Mouse (Mus musculus) hindbrain, embryonic 15.5 days (tissue): Measurements from ENCODE around the gene Rnf181. TPM values are rescaled to one million over a fixed set of nuclear protein-coding genes. Genes with fewer than 3 reads are reported as not detected.

ENCODE experiments used
- ATAC-seq: fragments of 200-750 bp; cut with Nextera tagmentation; 2 replicates; pipeline ENCODE4 v1.8.0; 2017; ENCODE audit warnings: low read depth, moderate number of reproducible peaks, moderate TSS enrichment; ENCODE audit not compliant: low FRiP score
- H3K27ac ChIP-seq: fragments of 300-500 bp; sonication (generic); replicated peaks from 2 replicates; pipeline ENCODE4 v1.5.1; 2015; ENCODE audit warnings: mild to moderate bottlenecking, inconsistent platforms
- H3K27me3 ChIP-seq: fragments of 300-500 bp; sonication (generic); 2 replicates; pipeline ENCODE4 v1.6.1; 2015; ENCODE audit warnings: control low read depth, inconsistent platforms
- H3K36me3 ChIP-seq: fragments of 300-500 bp; sonication (generic); 2 replicates; pipeline ENCODE4 v1.6.1; 2015; ENCODE audit warnings: control low read depth, inconsistent platforms
- H3K4me1 ChIP-seq: fragments of 300-500 bp; sonication (generic); replicated peaks from 2 replicates; pipeline ENCODE4 v1.6.1; 2015; ENCODE audit warnings: control low read depth, inconsistent platforms
- H3K4me2 ChIP-seq: fragments of 300-500 bp; sonication (generic); 2 replicates; pipeline ENCODE4 v1.6.1; 2015; ENCODE audit warnings: moderate library complexity, mild to moderate bottlenecking, inconsistent platforms
- H3K4me3 ChIP-seq: fragments of 300-500 bp; sonication (generic); 2 replicates; pipeline ENCODE4 v1.5.1; 2015; ENCODE audit warnings: mild to moderate bottlenecking, inconsistent platforms
- H3K9ac ChIP-seq: fragments of 300-500 bp; sonication (generic); 2 replicates; pipeline ENCODE4 v1.6.1; 2015; ENCODE audit warnings: inconsistent platforms
- H3K9me3 ChIP-seq: fragments of 300-500 bp; sonication (generic); 2 replicates; pipeline ENCODE4 v1.6.1; 2016; ENCODE audit warnings: control low read depth, inconsistent platforms
- whole genome bisulfite sequencing: fragments of 180-500 bp; shearing (Covaris S2); methylation state at CpG from one replicate; pipeline ENCODE4 v1.1.7; 2015; 5-methylcytosine and 5-hydroxymethylcytosine counted together
- polyA plus RNA-seq: library from polyadenylated mRNA; unstranded; fragments of >200 nt; fragmentation: Nextera tagmentation; extraction: Ambion mirVana; gene quantifications from 2 replicates; pipeline ENCODE4 v1.2.1, GENCODE M21; 2015

The Rnf181 gene
- polyA plus RNA-seq, 1 experiment from 2014 or later = 135 TPM

- H3K27ac ChIP-seq = no peak overlapping the region
- H3K36me3 ChIP-seq = peaks cover 40% of the 10 kb centered on the region
- H3K27me3 ChIP-seq = no peaks in the 10 kb centered on the region
- 91% methylated on average over 2 of the region's 2 CpGs for WGBS
- no peaks in the 10 kb centered on the region for H3K4me1 ChIP-seq
- no peaks in the 10 kb centered on the region for H3K9me3 ChIP-seq
- H3K4me2 ChIP-seq = no peak overlapping the region
- no peak overlapping the region for H3K9ac ChIP-seq
- H3K4me3 ChIP-seq = no peak overlapping the region
- ATAC-seq = no peak
Observed at GRCm38 (mm10) chr6:72315384-72315783, 51.4 kb downstream of the Rnf181 start.

GRCm38 (mm10) chr6:72313124-72313867 is 53.5 kb downstream of the Rnf181 start:
- no peaks in the 10 kb centered on the region for H3K4me1 ChIP-seq
- no peaks in the 10 kb centered on the region for H3K27me3 ChIP-seq
- H3K36me3 ChIP-seq = peaks cover 20% of the 10 kb centered on the region
- H3K9ac ChIP-seq = no peak overlapping the region
- H3K4me2 ChIP-seq = no peak overlapping the region
- H3K4me3 ChIP-seq = no peak overlapping the region
- H3K27ac ChIP-seq = no peak overlapping the region
- no peaks in the 10 kb centered on the region for H3K9me3 ChIP-seq
- WGBS = 89% methylated on average over 11 of the region's 11 CpGs
- ATAC-seq = no peak

GRCm38 (mm10) chr6:72312198-72312597 is 54.6 kb downstream of the Rnf181 start:
- no peak overlapping the region for H3K4me3 ChIP-seq
- no peak for ATAC-seq
- no peak overlapping the region for H3K27ac ChIP-seq
- H3K4me2 ChIP-seq = no peak overlapping the region
- H3K9ac ChIP-seq = no peak overlapping the region
- WGBS = 96% methylated on average over 3 of the region's 3 CpGs
- no peaks in the 10 kb centered on the region for H3K9me3 ChIP-seq
- no peaks in the 10 kb centered on the region for H3K4me1 ChIP-seq
- H3K36me3 ChIP-seq = peaks cover 9% of the 10 kb centered on the region; the same call in 1 of the 2 replicates
- no peaks in the 10 kb centered on the region for H3K27me3 ChIP-seq

Other genes starting within 250 kb of the Rnf181 start
- gene Atoh8, start 131.4 kb downstream of the Rnf181 start, polyA plus RNA-seq = 3.7 and 4.2 TPM in 2 replicates
- gene Sftpb, start 62.3 kb downstream of the Rnf181 start, polyA plus RNA-seq = 0.26 and 0.79 TPM in 2 replicates
- 40.5 and 42.5 TPM in 2 replicates for gene Usp39, start 21.8 kb downstream of the Rnf181 start, polyA plus RNA-seq
- 18.3 and 18.8 TPM in 2 replicates for gene 0610030E20Rik, start 19.6 kb downstream of the Rnf181 start, polyA plus RNA-seq
- gene Tmem150a, start 11.5 kb downstream of the Rnf181 start, polyA plus RNA-seq = 20.9 and 21.2 TPM in 2 replicates
- gene Vamp5, start 13.5 kb upstream of the Rnf181 start, polyA plus RNA-seq = 16.2 and 17.8 TPM in 2 replicates
- 24.4 and 29.4 TPM in 2 replicates for gene Vamp8, start 23.7 kb upstream of the Rnf181 start, polyA plus RNA-seq
- 17.0 and 20.7 TPM in 2 replicates for gene Ggcx, start 47.4 kb upstream of the Rnf181 start, polyA plus RNA-seq
- 320 and 326 TPM in 2 replicates for gene Mat2a, start 72.6 kb upstream of the Rnf181 start, polyA plus RNA-seq
- 0.26 and 0.63 TPM in 2 replicates for gene Sh2d6, start 154.8 kb upstream of the Rnf181 start, polyA plus RNA-seq
- gene Capg, start 177.4 kb upstream of the Rnf181 start, polyA plus RNA-seq = 8.0 and 9.3 TPM in 2 replicates
- 15.9 and 17.1 TPM in 2 replicates for gene Elmod3, start 231.5 kb upstream of the Rnf181 start, polyA plus RNA-seq
- 5.9 and 7.0 TPM in 2 replicates for gene Retsat, start 231.5 kb upstream of the Rnf181 start, polyA plus RNA-seq